Mouse (Mus musculus) cerebellum, postnatal 10 days (tissue): ENCODE data around the gene Thbs4.
"Not testable (repeated sequence)": the region's sequence is repeated elsewhere in the genome, so short reads cannot be mapped to it uniquely, and the experiment has no call there.

Experiments
- DNase-seq, 2 experiments: peaks; one replicate each; pipeline ENCODE4 v3.0.0; 2021; ENCODE audit warnings: mixed read lengths in 2 of 2

Thbs4 gene

GRCm38 (mm10) chr13:92794462-92795214, at the start of gene Thbs4:
TSS of gene Thbs4 (minus strand) at chr13:92794818.
- DNase-seq: peak; percentile 37 to 38

- DNase-seq: no peak
These were observed 38.5 kb upstream of the Thbs4 start for GRCm38 (mm10) chr13:92833162-92833561.

DNA sequence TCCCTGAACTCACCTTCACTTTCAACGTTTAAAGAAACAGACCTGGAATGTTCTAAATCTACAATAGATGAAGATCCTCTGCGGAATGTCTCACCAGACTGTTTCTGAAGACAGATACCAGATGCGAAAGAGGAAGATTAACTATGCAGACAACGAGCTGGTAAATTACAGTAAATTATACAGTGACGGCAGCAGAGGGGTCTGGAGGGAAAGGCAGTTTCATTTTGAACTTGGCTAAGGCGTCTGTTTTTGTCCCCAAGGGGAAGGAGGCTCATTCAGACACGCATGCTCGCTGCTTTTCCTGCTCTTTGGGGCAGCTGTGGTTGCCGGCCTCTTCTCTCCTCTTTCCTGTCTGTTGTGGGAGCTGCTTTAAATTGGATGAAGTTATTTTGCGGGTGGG, 34.2 kb upstream of the Thbs4 start:
- DNase-seq: peak; percentile 15 to 18

GRCm38 (mm10) chr13:92817357-92817756, 22.7 kb upstream of the Thbs4 start:
- no peak for DNase-seq

GRCm38 (mm10) chr13:92816329-92816728, 21.7 kb upstream of the Thbs4 start:
- DNase-seq: no peak

GRCm38 (mm10) chr13:92810592-92810991, 16.0 kb upstream of the Thbs4 start:
- not testable (repeated sequence) for DNase-seq

GRCm38 (mm10) chr13:92807849-92808248, 13.2 kb upstream of the Thbs4 start:
- DNase-seq: no peak

DNA sequence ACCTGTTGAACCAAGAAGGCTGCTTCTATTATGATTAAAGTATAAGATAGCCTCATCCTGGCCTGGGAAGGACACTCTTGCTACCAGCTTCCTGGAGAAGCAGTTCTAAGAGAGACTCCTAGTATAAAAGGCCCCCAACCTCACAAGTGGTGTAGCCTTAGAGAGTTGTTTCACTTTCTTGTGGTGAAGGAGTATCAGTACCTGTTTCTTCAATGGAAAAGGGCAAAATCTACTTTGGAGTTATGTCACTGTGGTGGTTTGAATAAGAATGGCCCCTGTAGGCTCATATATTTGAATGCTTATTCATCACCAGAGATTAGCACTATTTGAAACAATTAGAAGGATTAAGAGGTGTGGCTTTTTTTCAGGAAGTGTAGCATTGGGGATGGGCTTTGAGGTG, 12.2 kb upstream of the Thbs4 start:
- DNase-seq: no peak

DNA sequence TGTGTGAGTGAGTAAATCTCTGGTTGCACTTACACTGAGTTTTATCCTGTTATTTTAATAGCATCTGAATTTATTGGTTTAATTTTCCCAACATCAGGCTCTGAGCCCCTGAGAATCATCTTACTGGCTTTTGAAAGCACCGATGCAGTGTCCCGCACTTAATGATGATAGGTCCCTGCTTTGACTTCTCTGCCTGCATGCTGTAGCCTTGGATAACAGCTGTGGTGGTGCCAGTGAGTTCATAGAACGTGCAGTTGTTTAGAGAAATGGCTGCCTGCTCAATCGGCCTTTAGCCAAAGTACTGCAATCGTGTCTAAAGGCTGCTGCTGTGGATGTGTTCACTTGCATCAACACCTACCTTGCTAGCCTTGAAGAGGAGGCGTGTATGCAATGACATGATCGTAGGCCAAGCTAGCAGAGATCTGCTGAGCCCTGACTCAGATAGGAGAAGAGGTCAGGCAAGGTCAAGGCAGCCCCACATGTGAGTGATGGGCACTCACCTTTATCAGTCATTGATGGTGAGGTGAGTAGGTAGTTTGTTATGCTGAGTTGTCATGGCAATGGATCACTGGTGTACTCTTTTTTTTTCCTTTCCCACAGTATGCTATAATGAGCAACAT, 4.8 kb upstream of the Thbs4 start:
- no peak for DNase-seq

GRCm38 (mm10) chr13:92798830-92799229, 4.2 kb upstream of the Thbs4 start:
- DNase-seq: no peak

DNA sequence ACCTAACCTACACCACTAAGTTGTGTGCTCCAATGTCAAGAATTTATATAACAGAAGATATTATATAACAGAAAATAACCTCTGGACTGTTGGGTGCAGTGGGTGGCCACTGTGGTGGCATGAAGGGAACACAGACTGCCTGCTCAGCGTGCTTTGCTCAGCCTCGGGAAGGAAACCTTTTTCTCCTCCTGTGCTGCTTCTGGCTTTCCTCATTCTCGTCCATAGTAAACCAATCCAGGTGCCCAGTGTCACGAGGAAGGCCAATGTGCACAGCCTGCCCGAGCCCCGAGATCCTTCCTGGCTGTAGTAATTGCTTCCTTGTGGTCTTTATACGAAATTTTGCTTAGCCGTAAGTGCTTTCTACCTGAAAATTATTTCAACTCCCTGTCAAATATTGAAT, 982 bp downstream of the Thbs4 start:
- peak in 1 of 2 experiments; percentile 7 for DNase-seq

GRCm38 (mm10) chr13:92791474-92791873, 3.1 kb downstream of the Thbs4 start:
- no peak for DNase-seq

GRCm38 (mm10) chr13:92784311-92784710, 10.3 kb downstream of the Thbs4 start:
- DNase-seq: no peak

DNA sequence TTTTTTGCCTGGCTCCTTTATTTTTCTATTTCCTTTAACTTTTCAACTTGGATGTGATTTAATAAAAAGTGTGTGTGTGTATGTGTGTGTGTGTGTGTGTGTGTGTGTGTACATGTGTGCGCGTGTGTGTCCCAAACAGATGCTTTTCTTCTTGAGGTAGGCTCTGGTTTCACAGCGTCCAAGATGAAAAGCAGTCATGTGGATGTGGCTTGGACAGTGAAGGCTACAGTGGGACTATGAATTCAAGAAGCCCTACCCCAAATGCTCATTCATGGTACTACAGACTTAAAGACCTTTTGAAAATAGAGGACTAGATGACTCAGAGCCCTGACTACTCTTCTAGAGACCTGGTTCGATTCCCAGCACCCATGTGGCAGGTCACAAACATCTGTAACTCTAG, 11.1 kb downstream of the Thbs4 start:
- no peak for DNase-seq

DNA sequence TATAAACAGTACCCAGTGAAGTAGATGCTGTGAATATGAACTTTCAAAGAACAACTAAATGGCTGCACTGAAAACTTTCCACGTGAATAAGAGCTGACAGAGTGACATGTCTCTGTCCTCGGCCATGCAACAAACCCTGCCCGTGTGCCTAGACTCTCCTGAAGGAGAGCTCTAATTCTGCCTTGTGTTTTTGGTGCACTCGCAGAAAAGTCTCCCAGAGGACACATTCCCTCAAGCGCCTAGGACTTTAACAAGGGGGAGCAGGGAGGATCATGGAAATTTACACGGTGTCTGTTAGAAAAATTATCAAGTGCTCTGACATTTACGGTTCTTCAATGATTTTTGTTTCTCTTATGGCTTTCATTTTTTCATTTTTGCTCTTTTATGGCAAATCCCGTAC, 13.7 kb downstream of the Thbs4 start:
- no peak for DNase-seq

DNA sequence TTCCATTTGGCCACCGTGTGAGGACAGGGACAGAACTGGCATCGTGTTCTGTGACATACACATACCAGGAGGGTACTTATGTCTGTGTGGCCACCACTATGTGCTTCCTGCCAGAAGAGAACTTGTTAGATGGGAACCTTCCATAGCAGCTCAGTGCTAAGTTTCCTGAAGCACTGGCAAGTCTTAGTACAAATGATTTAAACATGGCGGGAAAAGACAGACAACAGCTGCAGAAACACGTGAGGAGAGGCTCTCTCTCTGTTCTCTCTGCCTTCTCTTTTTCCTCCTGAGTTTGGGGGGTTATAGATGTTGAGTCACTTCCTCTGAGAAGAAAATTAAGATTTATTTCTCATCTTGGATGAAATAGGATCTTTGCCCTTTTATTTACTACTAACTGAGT, 14.5 kb downstream of the Thbs4 start:
- no peak for DNase-seq

DNA sequence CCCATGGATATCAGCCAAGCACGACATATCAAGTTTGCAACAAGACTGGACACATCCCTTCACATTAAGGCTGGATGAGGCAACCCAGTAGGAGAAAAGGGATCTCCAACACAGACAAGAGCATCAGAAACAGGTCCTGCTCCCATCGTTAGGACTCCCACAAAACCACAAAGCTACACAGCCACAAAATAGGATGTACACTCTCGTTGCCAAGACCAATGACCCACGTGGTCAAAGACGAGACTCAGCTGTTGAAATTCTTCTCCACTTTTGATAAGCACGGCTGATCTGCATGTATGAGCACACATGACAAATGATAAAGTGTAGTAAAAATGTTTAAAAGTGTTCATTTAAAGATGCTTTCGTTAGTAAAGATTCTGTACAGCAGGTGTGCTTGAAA, 16.0 kb downstream of the Thbs4 start:
- DNase-seq: no peak

DNA sequence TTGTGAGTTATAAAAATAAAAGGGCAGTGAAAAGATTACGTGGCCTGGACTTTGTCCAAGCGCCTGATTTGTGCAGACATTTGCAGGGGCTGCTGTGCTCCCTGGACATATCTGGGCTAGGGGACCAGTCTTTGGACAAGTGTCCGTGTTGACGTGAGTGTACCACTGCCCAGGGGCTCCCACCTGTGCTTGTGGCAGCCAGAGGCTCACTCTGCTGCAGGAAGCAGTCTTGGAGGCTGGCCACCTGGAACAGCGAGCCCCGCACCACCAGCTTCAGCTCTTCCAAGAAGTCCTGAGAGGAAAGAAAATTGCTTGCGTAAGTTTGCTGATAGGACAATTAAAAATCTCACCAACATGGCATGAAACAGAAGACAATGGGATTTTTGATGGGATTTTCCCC, 18.7 kb downstream of the Thbs4 start:
- peak; percentile 45 to 53 for DNase-seq

DNA sequence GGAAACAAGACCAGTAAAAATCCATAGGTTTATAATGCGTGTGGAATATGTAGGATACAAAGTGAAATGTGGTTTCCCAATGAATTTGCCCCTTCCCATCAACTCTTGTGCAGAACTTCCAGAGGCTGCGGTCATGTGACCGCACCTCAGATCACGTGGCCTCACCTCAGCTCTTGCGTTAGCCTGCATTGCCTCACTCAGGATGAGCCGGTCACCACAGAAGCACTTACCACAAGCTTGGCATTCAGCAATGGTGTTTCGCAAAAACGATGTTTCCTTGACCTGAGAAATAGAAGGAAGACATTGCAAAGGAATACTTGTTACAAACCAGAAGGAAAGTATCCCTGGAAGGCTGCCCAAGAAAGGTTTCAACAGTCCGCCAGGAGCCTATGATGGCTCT, 19.7 kb downstream of the Thbs4 start:
- no peak for DNase-seq

GRCm38 (mm10) chr13:92772500-92772899, 22.1 kb downstream of the Thbs4 start:
- no peak for DNase-seq

DNA sequence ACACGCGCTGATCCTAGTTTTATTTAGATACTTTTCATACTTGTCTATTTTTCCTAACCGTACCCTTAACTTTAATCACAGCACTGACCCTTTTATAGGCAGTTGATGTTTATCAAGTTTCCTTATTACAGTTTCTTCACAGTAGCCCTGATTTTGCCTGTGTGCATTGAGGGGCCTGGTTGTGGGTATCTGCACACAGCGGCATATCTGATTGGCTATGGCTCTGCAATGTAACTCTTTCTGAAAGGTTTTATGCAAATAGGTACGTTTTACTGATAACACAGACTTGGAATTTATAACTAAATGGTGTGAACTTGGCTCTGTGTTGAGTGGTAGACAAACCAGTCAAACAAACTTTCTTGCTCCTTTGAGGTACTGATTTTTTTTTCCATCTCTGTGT, 23.1 kb downstream of the Thbs4 start:
- no peak for DNase-seq

DNA sequence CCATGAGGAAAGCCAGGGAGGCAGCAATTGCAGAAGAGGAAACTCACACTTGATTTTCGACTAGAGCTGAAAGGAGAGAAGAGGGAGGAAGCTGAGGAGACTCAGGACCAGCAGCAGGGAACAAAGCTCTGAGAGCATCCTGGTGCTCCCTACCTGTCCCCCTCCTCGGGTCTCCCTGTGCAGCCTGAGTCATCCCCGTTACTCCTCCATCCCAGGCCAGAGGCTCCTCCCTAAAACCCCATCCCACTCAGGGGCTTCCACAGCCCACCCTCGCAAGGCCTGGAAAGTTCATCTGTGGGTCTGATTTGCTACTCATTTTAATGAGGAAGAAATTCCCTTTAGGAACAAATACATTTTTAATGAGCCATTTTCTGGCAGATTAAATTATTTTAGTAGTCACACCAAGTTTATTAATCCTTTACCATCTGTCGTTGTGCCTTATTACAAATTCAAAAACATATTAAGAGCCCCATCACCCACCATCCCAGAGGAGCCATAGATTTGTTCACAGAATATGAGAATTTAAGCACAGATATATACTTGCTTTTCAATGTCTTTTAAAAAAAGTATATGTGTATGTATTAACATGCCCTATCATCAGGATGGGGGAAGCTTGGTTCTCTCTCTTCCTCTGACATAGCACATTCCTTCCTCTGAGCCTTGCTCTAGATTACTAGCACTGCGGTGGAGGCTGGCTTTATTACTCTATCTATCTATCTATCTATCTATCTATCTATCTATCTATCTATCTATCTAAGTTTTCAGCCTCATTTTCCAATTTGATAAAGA, 29.0 kb downstream of the Thbs4 start:
- DNase-seq: no peak

- no peak for DNase-seq
These were observed 32.3 kb downstream of the Thbs4 start for GRCm38 (mm10) chr13:92762322-92762721.

DNA sequence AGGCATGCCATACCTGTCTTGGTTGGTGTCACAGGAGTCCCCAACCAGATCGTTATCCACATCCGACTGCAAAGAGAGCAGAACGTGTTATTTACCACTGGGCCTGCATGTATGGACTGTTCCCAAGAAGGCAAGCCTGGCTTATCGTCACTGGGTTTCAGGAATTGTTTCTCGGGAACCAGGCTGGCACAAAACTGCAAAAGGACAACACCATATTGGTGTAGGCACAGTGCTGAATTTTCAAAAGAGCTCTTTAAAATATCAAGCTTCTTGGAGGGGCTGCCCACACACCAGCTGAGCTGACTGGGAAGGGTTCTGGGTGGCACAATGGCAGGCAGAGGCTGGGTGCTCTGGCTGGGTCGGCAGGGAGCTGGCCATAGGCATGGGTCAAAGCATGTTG, 34.1 kb downstream of the Thbs4 start:
- DNase-seq: no peak
